Comparison of ENCODE assay signal across 8 mouse cellular contexts in genomic region chr1:129272982-129273937, GRCm38 (mm10). TPM values are rescaled to one million over a fixed set of nuclear protein-coding genes. Genes with fewer than 3 reads are reported as not detected.
DNase-seq lines count a peak whose midpoint lies in the region; ATAC-seq and TF ChIP-seq lines count a peak whose summit lies in the region.

Gene Thsd7b, plus strand, starts transcription at chr1:129273302.

- intact Hi-C loops in gastrocnemius, adult 2 months (cut with DNase I) = no loop called here

- H3K27ac ChIP-seq in gastrocnemius, adult 2 months = no peak within 1 kb of the TSS
- H3K27ac ChIP-seq in forebrain, embryonic 14.5 days (ENCODE audit: low read depth, low read length) = no peak within 1 kb of the TSS
- no peak within 1 kb of the TSS for H3K27ac ChIP-seq in intestine, postnatal 0 days (ENCODE audit: low read depth, low read length)
- H3K27ac ChIP-seq in stomach, embryonic 14.5 days (ENCODE audit: low read length) = no peak within 1 kb of the TSS

- no peak for TF ChIP-seq CTCF in gastrocnemius, adult 2 months (IDR thresholded peaks at IDR 0.05)
- no peak for TF ChIP-seq CTCF in Patski (IDR thresholded peaks at IDR 0.05)
- no peak for TF ChIP-seq CTCF in intestine, postnatal 0 days (IDR thresholded peaks at IDR 0.05; ENCODE audit: low read depth)

- peak; percentile 15 for ATAC-seq in Patski
- ATAC-seq in forebrain, embryonic 14.5 days = peak; percentile 87
- no peak for ATAC-seq in intestine, postnatal 0 days
- peak; percentile 61 for ATAC-seq in stomach, embryonic 14.5 days (ENCODE audit: insufficient number of reproducible peaks, insufficient read depth, low FRiP score, low read depth)

- peak within 1 kb of the TSS; percentile 44 for H3K4me3 ChIP-seq in gastrocnemius, adult 2 months
- H3K4me3 ChIP-seq in forebrain, embryonic 14.5 days (ENCODE audit: low read depth, low read length) = peak within 1 kb of the TSS; percentile 52
- peak within 1 kb of the TSS; percentile 17; the same call in 1 of the 2 replicates for H3K4me3 ChIP-seq in intestine, postnatal 0 days (ENCODE audit: low read depth, low read length)
- H3K4me3 ChIP-seq in stomach, embryonic 14.5 days (ENCODE audit: low read depth, low read length) = peak within 1 kb of the TSS; percentile 40

- H3K27me3 ChIP-seq in Patski = peaks cover 41% of the 10 kb centered on the region
- no peaks in the 10 kb centered on the region for H3K27me3 ChIP-seq in forebrain, embryonic 14.5 days (replicated peaks; ENCODE audit: control insufficient read depth, insufficient read depth, low read length)
- peaks cover 11% of the 10 kb centered on the region for H3K27me3 ChIP-seq in intestine, postnatal 0 days (replicated peaks; ENCODE audit: control insufficient read depth, insufficient read depth, low read length)
- peaks cover 15% of the 10 kb centered on the region for H3K27me3 ChIP-seq in stomach, embryonic 14.5 days (ENCODE audit: control insufficient read depth, insufficient read depth, low read length)

- CTCF ChIA-PET in Patski (lab: Charles Lee) = no interaction called here

- DNase-seq in gastrocnemius, adult 2 months = no peak
- DNase-seq in gastrocnemius, postnatal 25 days = no peak
- no peak for DNase-seq in Patski (ENCODE audit: low read depth, low spot score)
- peak; percentile 65 for DNase-seq in forebrain, embryonic 14.5 days (ENCODE audit: low spot score)
- DNase-seq in mesoderm, embryonic 11.5 days (ENCODE audit: low read depth, low spot score) = peak; percentile 39
- no peak for DNase-seq in lung, adult 18-20 months

- H3K4me2 ChIP-seq in forebrain, embryonic 14.5 days (ENCODE audit: low read length) = peak within 1 kb of the TSS; percentile 93
- peak within 1 kb of the TSS; percentile 45 for H3K4me2 ChIP-seq in intestine, postnatal 0 days (replicated peaks; ENCODE audit: low read depth)
- peak within 1 kb of the TSS; percentile 87 for H3K4me2 ChIP-seq in stomach, embryonic 14.5 days (replicated peaks; ENCODE audit: low read depth, low read length)

- peaks cover 11% of the 10 kb centered on the region for H3K4me1 ChIP-seq in forebrain, embryonic 14.5 days (ENCODE audit: control insufficient read depth, insufficient read depth, low read length)
- no peaks in the 10 kb centered on the region for H3K4me1 ChIP-seq in intestine, postnatal 0 days (replicated peaks; ENCODE audit: control insufficient read depth, insufficient read depth, low read length)
- H3K4me1 ChIP-seq in stomach, embryonic 14.5 days (ENCODE audit: control insufficient read depth, insufficient read depth, low read length) = 0 out of 2 replicates have a peak, but pooled peaks cover 3% of the 10 kb centered on the region

- WGBS in forebrain, embryonic 14.5 days = under 1% methylated on average over 38 of the region's 45 CpGs
- under 1% methylated on average over 31 of the region's 45 CpGs for WGBS in intestine, postnatal 0 days
- WGBS in stomach, embryonic 14.5 days = 1% methylated on average over 40 of the region's 45 CpGs

- POLR2A ChIA-PET in Patski (lab: Charles Lee) = no interaction called here

- in situ Hi-C loops in Patski (cut with MboI; ENCODE audit: low pct_unique_long_range_greater_than_20kb) = no loop called here

- H3K9me3 ChIP-seq in forebrain, embryonic 14.5 days (replicated peaks; ENCODE audit: control insufficient read depth, low read length) = no peaks in the 10 kb centered on the region
- H3K9me3 ChIP-seq in intestine, postnatal 0 days (ENCODE audit: control insufficient read depth) = no peaks in the 10 kb centered on the region
- no peaks in the 10 kb centered on the region for H3K9me3 ChIP-seq in stomach, embryonic 14.5 days (ENCODE audit: control insufficient read depth, low read depth, low read length)

- H3K9ac ChIP-seq in forebrain, embryonic 14.5 days (ENCODE audit: low read length) = peak within 1 kb of the TSS; percentile 67
- no peak within 1 kb of the TSS for H3K9ac ChIP-seq in intestine, postnatal 0 days (ENCODE audit: low read depth, low read length)
- H3K9ac ChIP-seq in stomach, embryonic 14.5 days (replicated peaks; ENCODE audit: low read depth, low read length) = no peak within 1 kb of the TSS; the same call in 1 of the 2 replicates

- no peaks in the 10 kb centered on the region for H3K36me3 ChIP-seq in forebrain, embryonic 14.5 days (ENCODE audit: control insufficient read depth, insufficient read depth, low read length)
- H3K36me3 ChIP-seq in intestine, postnatal 0 days (ENCODE audit: control insufficient read depth, insufficient read depth) = no peaks in the 10 kb centered on the region
- no peaks in the 10 kb centered on the region for H3K36me3 ChIP-seq in stomach, embryonic 14.5 days (ENCODE audit: control insufficient read depth, insufficient read depth, low read length)

RNA-seq across cellular contexts. Expression of gene Thsd7b, which starts in this region (rescaled TPM):
- under 1 TPM; 0.26 to 0.53 TPM for total RNA-seq in gastrocnemius, adult 2 months (2021)
- total RNA-seq in gastrocnemius, postnatal 25 days (2021) = under 1 TPM; 0.51 to 0.64 TPM
- 0.18 TPM for polyA plus RNA-seq in Patski (2021)
- 5.7 TPM in 2 replicates for polyA plus RNA-seq in forebrain, embryonic 14.5 days (2014; fragmentation: Nextera tagmentation; extraction: Ambion mirVana)
- polyA plus RNA-seq in intestine, postnatal 0 days (2015; fragmentation: Nextera tagmentation; extraction: Ambion mirVana) = 0.33 and 0.59 TPM in 2 replicates
- 0.70 and 2.5 TPM in 2 replicates for polyA plus RNA-seq in stomach, embryonic 14.5 days (2014; fragmentation: Nextera tagmentation; extraction: Ambion mirVana)

Comparison
In these comparisons a context has a peak if more than half of its experiments do, and no peak if none do; other contexts are left out.
1. Peak in ATAC-seq in Patski; RNA of the gene not detected or under 1 TPM.
2. DNase-seq: peak in forebrain, embryonic 14.5 days (single experiment) and mesoderm, embryonic 11.5 days (single experiment); none in gastrocnemius, adult 2 months (single experiment), gastrocnemius, postnatal 25 days (single experiment), Patski (single experiment) and lung, adult 18-20 months (0 of 2).
3. Peak in every context shown above with its lines, with median percentiles within 50 percentile points of each other: H3K4me3 ChIP-seq and H3K4me2 ChIP-seq.